Mouse (Mus musculus) embryonic facial prominence, embryonic 12.5 days (tissue): Measurements from ENCODE around the gene Defa35. TPM values are rescaled to one million over a fixed set of nuclear protein-coding genes. Genes with fewer than 3 reads are reported as not detected.
"Not testable (repeated sequence)": the region's sequence is repeated elsewhere in the genome, so short reads cannot be mapped to it uniquely, and the experiment has no call there.

Source experiments
- ATAC-seq: fragments of 200-750 bp; cut with Nextera tagmentation; 2 replicates; pipeline ENCODE4 v1.8.0; 2017; ENCODE audit not compliant: insufficient number of reproducible peaks, insufficient read depth, low FRiP score, low TSS enrichment
- H3K27ac ChIP-seq: fragments of 300-500 bp; sonication (generic); 2 replicates; pipeline ENCODE4 v1.5.1; 2016; ENCODE audit warnings: mild to moderate bottlenecking
- H3K27me3 ChIP-seq: fragments of 300-500 bp; sonication (generic); 2 replicates; pipeline ENCODE4 v1.6.1; 2016; ENCODE audit warnings: mild to moderate bottlenecking, moderate library complexity
- H3K36me3 ChIP-seq: fragments of 300-500 bp; sonication (generic); 2 replicates; pipeline ENCODE4 v1.6.1; 2016; ENCODE audit warnings: mild to moderate bottlenecking
- H3K4me1 ChIP-seq: fragments of 300-500 bp; sonication (generic); 2 replicates; pipeline ENCODE4 v1.6.1; 2016
- H3K4me2 ChIP-seq: fragments of 300-500 bp; sonication (generic); replicated peaks from 2 replicates; pipeline ENCODE4 v1.6.1; 2016; ENCODE audit warnings: mild to moderate bottlenecking, moderate library complexity
- H3K4me3 ChIP-seq: fragments of 300-500 bp; sonication (generic); 2 replicates; pipeline ENCODE4 v1.5.1; 2016; ENCODE audit warnings: mild to moderate bottlenecking
- H3K9ac ChIP-seq: fragments of 300-500 bp; sonication (generic); 2 replicates; pipeline ENCODE4 v1.6.1; 2016; ENCODE audit warnings: mild to moderate bottlenecking, moderate library complexity
- H3K9me3 ChIP-seq: fragments of 300-500 bp; sonication (generic); 2 replicates; pipeline ENCODE4 v1.6.1; 2016; ENCODE audit warnings: mild to moderate bottlenecking, moderate library complexity
- WGBS: fragments of 180-500 bp; shearing (Covaris S2); methylation state at CpG from one replicate; pipeline ENCODE4 v1.1.7; 2016; 5-methylcytosine and 5-hydroxymethylcytosine counted together
- polyA plus RNA-seq: library from polyadenylated mRNA; unstranded; fragments of >200 nt; fragmentation: Nextera tagmentation; extraction: Ambion mirVana; gene quantifications from 2 replicates; pipeline ENCODE4 v1.2.1, GENCODE M21; 2016

The Defa35 gene
- not detected in 2 replicates for polyA plus RNA-seq

GRCm38 (mm10) chr8:21064738-21065137 lies at the start of gene Defa35:
TSS of gene Defa35 (plus strand) at chr8:21065038.
- H3K36me3 ChIP-seq, H3K9me3 ChIP-seq, H3K9ac ChIP-seq, H3K27me3 ChIP-seq, H3K27ac ChIP-seq, H3K4me3 ChIP-seq, ATAC-seq, H3K4me1 ChIP-seq, H3K4me2 ChIP-seq: not testable (repeated sequence)
- WGBS, result 71% methylated on average over 1 of the region's 1 CpGs

- no CpG with 5 or more reads among the region's 1 CpGs for WGBS
Observed at GRCm38 (mm10) chr8:21025245-21025644, 39.6 kb upstream of the Defa35 start, which contains the start of gene Defa21. TSS of gene Defa21 (plus strand) at chr8:21025545.

GRCm38 (mm10) chr8:21054747-21055146 lies 10.1 kb upstream of the Defa35 start, which contains the start of gene Defa23:
TSS of gene Defa23 (plus strand) at chr8:21055047.
- WGBS, result no CpG with 5 or more reads among the region's 1 CpGs
- not testable (repeated sequence) for H3K4me2 ChIP-seq

More at GRCm38 (mm10) chr8:21025245-21025644, 39.6 kb upstream of the Defa35 start, which contains the start of gene Defa21:
- H3K36me3 ChIP-seq, H3K4me3 ChIP-seq, ATAC-seq, H3K27ac ChIP-seq, H3K4me1 ChIP-seq, H3K27me3 ChIP-seq, H3K9me3 ChIP-seq, H3K4me2 ChIP-seq, H3K9ac ChIP-seq: not testable (repeated sequence)

GRCm38 (mm10) chr8:21084142-21084541 lies 19.3 kb downstream of the Defa35 start, which contains the start of gene Defa25:
TSS of gene Defa25 (plus strand) at chr8:21084442.
- H3K27ac ChIP-seq, H3K4me3 ChIP-seq, ATAC-seq, H3K4me1 ChIP-seq, H3K27me3 ChIP-seq, H3K9ac ChIP-seq, H3K4me2 ChIP-seq, H3K9me3 ChIP-seq, H3K36me3 ChIP-seq: not testable (repeated sequence)

More at GRCm38 (mm10) chr8:21054747-21055146, 10.1 kb upstream of the Defa35 start, which contains the start of gene Defa23:
- H3K4me1 ChIP-seq, H3K27me3 ChIP-seq, H3K4me3 ChIP-seq, H3K9me3 ChIP-seq, H3K9ac ChIP-seq, H3K27ac ChIP-seq, H3K36me3 ChIP-seq, ATAC-seq: not testable (repeated sequence)

DNA sequence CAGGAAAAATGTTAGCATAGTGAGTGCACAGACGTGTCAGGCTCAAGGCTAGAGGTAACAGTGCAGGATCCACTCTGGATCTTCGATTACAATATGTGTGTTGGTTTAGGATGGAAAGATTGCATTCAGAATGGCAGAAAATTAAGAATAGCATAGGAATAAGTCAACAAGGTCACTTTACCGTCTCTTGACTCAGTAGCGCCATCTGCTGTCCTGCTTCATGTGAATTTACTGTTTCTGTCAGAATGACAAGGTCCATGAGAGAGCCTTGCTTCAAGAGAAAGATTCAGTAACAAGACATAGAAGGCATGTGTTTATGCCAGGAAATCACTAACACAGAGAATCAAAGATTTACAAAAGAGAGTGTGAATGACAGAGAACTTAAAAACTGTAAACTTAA lies 28.3 kb downstream of the Defa35 start:
- ATAC-seq, result no peak
- Histone ChIP-seq H3K9ac (no peak overlapping the region), H3K4me2 (no peak overlapping the region), H3K36me3 (no peaks in the 10 kb centered on the region), H3K4me3 (no peak overlapping the region), H3K4me1 (no peaks in the 10 kb centered on the region), H3K9me3 (no peaks in the 10 kb centered on the region), H3K27ac (no peak overlapping the region), H3K27me3 (no peaks in the 10 kb centered on the region)
- WGBS, result 41% methylated on average over 4 of the region's 4 CpGs

GRCm38 (mm10) chr8:21095950-21096349 lies 31.1 kb downstream of the Defa35 start, which contains the start of gene Gm14851:
TSS of gene Gm14851 (minus strand) at chr8:21096050.
- not testable (repeated sequence) for H3K9ac ChIP-seq, ATAC-seq, H3K27me3 ChIP-seq, H3K27ac ChIP-seq, H3K9me3 ChIP-seq, H3K4me2 ChIP-seq, H3K4me1 ChIP-seq, H3K4me3 ChIP-seq, H3K36me3 ChIP-seq
- WGBS, result no CpG with 5 or more reads among the region's 2 CpGs

Other genes with a start within 250 kb of the Defa35 start
- gene Defb33, start 172.4 kb upstream of the Defa35 start, polyA plus RNA-seq, result not detected in 2 replicates
- gene Gm15056, start 162.4 kb upstream of the Defa35 start, polyA plus RNA-seq, result not detected in 2 replicates
- gene Gm6040, start 143.0 kb upstream of the Defa35 start, polyA plus RNA-seq, result not detected in 2 replicates
- not detected in 2 replicates for gene AY761185, start 120.3 kb upstream of the Defa35 start, polyA plus RNA-seq
- gene Defa21, start 39.5 kb upstream of the Defa35 start, polyA plus RNA-seq, result not detected in 2 replicates
- not detected in 2 replicates for gene Defa23, start 10.0 kb upstream of the Defa35 start, polyA plus RNA-seq
- not detected in 2 replicates for gene Defa25, start 19.4 kb downstream of the Defa35 start, polyA plus RNA-seq
- not detected in 2 replicates for gene Gm14851, start 31.0 kb downstream of the Defa35 start, polyA plus RNA-seq
- gene Defa30, start 69.6 kb downstream of the Defa35 start, polyA plus RNA-seq, result not detected in 2 replicates
- not detected in 2 replicates for gene Defa22, start 97.2 kb downstream of the Defa35 start, polyA plus RNA-seq
- gene Defa31, start 126.6 kb downstream of the Defa35 start, polyA plus RNA-seq, result not detected in 2 replicates
- not detected in 2 replicates for gene Gm15293, start 136.5 kb downstream of the Defa35 start, polyA plus RNA-seq
- not detected in 2 replicates for gene Gm15292, start 184.7 kb downstream of the Defa35 start, polyA plus RNA-seq